In genomic region chr9:63702502-63703013, GRCm38 (mm10) we compare ENCODE assay signal across 8 mouse cellular contexts. TPM values are rescaled to one million over a fixed set of nuclear protein-coding genes. Genes with fewer than 3 reads are reported as not detected.
A peak's percentile ranks its signal among the peaks of the same experiment; 100 is the strongest.
DNase-seq lines count a peak whose midpoint lies in the region; ATAC-seq and TF ChIP-seq lines count a peak whose summit lies in the region.

No protein-coding gene starts in this region.

- H3K4me2 ChIP-seq in lung, embryonic 16.5 days (ENCODE audit: low read depth, low read length): no peak overlapping the region
- no peak overlapping the region for H3K4me2 ChIP-seq in limb, embryonic 14.5 days (replicated peaks; ENCODE audit: low read depth, low read length, severe bottlenecking)
- no peak overlapping the region for H3K4me2 ChIP-seq in hindbrain, embryonic 12.5 days (replicated peaks)

- peak; percentile 43 for DNase-seq in embryo, embryonic 10 days (ENCODE audit: low spot score)
- no peak for DNase-seq in embryo, embryonic 9.5 days (ENCODE audit: extremely low spot score)
- no peak for DNase-seq in lung, adult 18-20 months
- DNase-seq in gastrocnemius, postnatal 14 days: peak; percentile 69
- peak; percentile 78 for DNase-seq in limb, embryonic 14.5 days (ENCODE audit: low spot score)
- DNase-seq in natural killer cell, adult 2 months (ENCODE audit: low spot score in 2 of 2): no peak

- no peaks in the 10 kb centered on the region for H3K36me3 ChIP-seq in lung, embryonic 16.5 days (ENCODE audit: control insufficient read depth, insufficient read depth, low read length)
- H3K36me3 ChIP-seq in limb, embryonic 14.5 days (ENCODE audit: control insufficient read depth, insufficient read depth, low read length): peaks cover 4% of the 10 kb centered on the region; the same call in 1 of the 2 replicates
- H3K36me3 ChIP-seq in hindbrain, embryonic 12.5 days: no peaks in the 10 kb centered on the region

- ATAC-seq in lung, embryonic 16.5 days (ENCODE audit: low read depth): peak; percentile 69
- peak; percentile 75 for ATAC-seq in limb, embryonic 14.5 days (ENCODE audit: low FRiP score, low read depth)
- no peak for ATAC-seq in hindbrain, embryonic 12.5 days (ENCODE audit: low FRiP score)

- H3K9me3 ChIP-seq in lung, embryonic 16.5 days (ENCODE audit: control insufficient read depth, low read length): no peaks in the 10 kb centered on the region
- H3K9me3 ChIP-seq in limb, embryonic 14.5 days (ENCODE audit: control insufficient read depth, low read length): no peaks in the 10 kb centered on the region
- H3K9me3 ChIP-seq in hindbrain, embryonic 12.5 days (replicated peaks): no peaks in the 10 kb centered on the region

- TF ChIP-seq POLR2A in limb, embryonic 14.5 days (IDR thresholded peaks at IDR 0.05; ENCODE audit: borderline replicate concordance, extremely low read depth, insufficient read depth, insufficient read length): no peak

- H3K4me1 ChIP-seq in lung, embryonic 16.5 days (replicated peaks; ENCODE audit: control insufficient read depth, insufficient read depth, low read length): peaks cover 79% of the 10 kb centered on the region
- peaks cover 63% of the 10 kb centered on the region for H3K4me1 ChIP-seq in limb, embryonic 14.5 days (ENCODE audit: control insufficient read depth, insufficient read depth, low read length)
- H3K4me1 ChIP-seq in hindbrain, embryonic 12.5 days: peaks cover 48% of the 10 kb centered on the region

- H3K27me3 ChIP-seq in lung, embryonic 16.5 days (ENCODE audit: control insufficient read depth, insufficient read depth, low read depth, low read length): no peaks in the 10 kb centered on the region
- no peaks in the 10 kb centered on the region for H3K27me3 ChIP-seq in limb, embryonic 14.5 days (ENCODE audit: control insufficient read depth, insufficient read depth, low read length)
- no peaks in the 10 kb centered on the region for H3K27me3 ChIP-seq in hindbrain, embryonic 12.5 days

- no peak overlapping the region for H3K4me3 ChIP-seq in lung, embryonic 16.5 days (ENCODE audit: low read length)
- H3K4me3 ChIP-seq in limb, embryonic 14.5 days (replicated peaks; ENCODE audit: low read length): no peak overlapping the region
- H3K4me3 ChIP-seq in hindbrain, embryonic 12.5 days: no peak overlapping the region

- H3K27ac ChIP-seq in lung, embryonic 16.5 days (ENCODE audit: low read length): peak overlapping the region; percentile 23
- H3K27ac ChIP-seq in limb, embryonic 14.5 days (replicated peaks; ENCODE audit: low read depth, low read length): peak overlapping the region; percentile 44; the same call in 1 of the 2 replicates
- no peak overlapping the region for H3K27ac ChIP-seq in hindbrain, embryonic 12.5 days

- 25% methylated on average over 16 of the region's 16 CpGs for WGBS in lung, embryonic 16.5 days
- WGBS in limb, embryonic 14.5 days: 35% methylated on average over 16 of the region's 16 CpGs
- 56% methylated on average over 16 of the region's 16 CpGs for WGBS in hindbrain, embryonic 12.5 days

- intact Hi-C loops in gastrocnemius, postnatal 14 days (cut with DNase I; ENCODE audit: low total_unique reads): no loop called here

- no peak overlapping the region for H3K9ac ChIP-seq in lung, embryonic 16.5 days (ENCODE audit: low read length)
- no peak overlapping the region for H3K9ac ChIP-seq in limb, embryonic 14.5 days (ENCODE audit: low read depth, low read length, severe bottlenecking)
- H3K9ac ChIP-seq in hindbrain, embryonic 12.5 days: no peak overlapping the region

RNA-seq across cellular contexts. Expression of gene Smad3, which starts 55.2 kb away (rescaled TPM):
- polyA plus RNA-seq in lung, embryonic 16.5 days (2015; fragmentation: Nextera tagmentation; extraction: Ambion mirVana): 18.0 and 19.5 TPM in 2 replicates
- 10 to 100 TPM; 39.3 to 40.2 TPM for total RNA-seq in gastrocnemius, postnatal 14 days (2021)
- 50.9 and 72.1 TPM in 2 replicates for polyA plus RNA-seq in limb, embryonic 14.5 days (2012; rRNA removed)
- 25.1 and 28.0 TPM in 2 replicates for polyA plus RNA-seq in limb, embryonic 14.5 days (2014; fragmentation: Nextera tagmentation; extraction: Ambion mirVana)
- 24.1 and 25.4 TPM in 2 replicates for polyA plus RNA-seq in hindbrain, embryonic 12.5 days (2016; fragmentation: Nextera tagmentation; extraction: Ambion mirVana)

Comparison
In these comparisons a context has a peak if more than half of its experiments do, and no peak if none do; other contexts are left out.
1. DNase-seq: peak in embryo, embryonic 10 days (single experiment), gastrocnemius, postnatal 14 days (single experiment) and limb, embryonic 14.5 days (single experiment); none in embryo, embryonic 9.5 days (single experiment), lung, adult 18-20 months (0 of 2) and natural killer cell, adult 2 months (0 of 2).